Mouse (Mus musculus) lung, postnatal 0 days (tissue): Measurements from ENCODE around the gene Map3k1.

Experiments used
- CTCF ChIP-seq: IDR thresholded peaks from 2 replicates; pipeline ENCODE4 v1.5.1; 2016; ENCODE audit warnings: antibody characterized with exemption, mild to moderate bottlenecking
- EP300 ChIP-seq: IDR thresholded peaks from 2 replicates; pipeline ENCODE4 v1.6.1; 2016; ENCODE audit warnings: antibody characterized with exemption, mild to moderate bottlenecking, control low read depth

- no peak for TF ChIP-seq CTCF
- TF ChIP-seq EP300: no peak
These were observed 15.9 kb downstream of the Map3k1 start for GRCm38 (mm10) chr13:111792975-111793287.
